8 mouse cellular contexts compared by ENCODE assay signal in genomic region chr2:160700271-160700670, GRCm38 (mm10). TPM values are rescaled to one million over a fixed set of nuclear protein-coding genes. Genes with fewer than 3 reads are reported as not detected.
DNase-seq lines count a peak whose midpoint lies in the region; ATAC-seq lines count a peak whose summit lies in the region.

No protein-coding gene starts in this region.

- H3K36me3 ChIP-seq in heart, embryonic 11.5 days (ENCODE audit: control insufficient read depth, insufficient read depth, low read length): peaks cover 11% of the 10 kb centered on the region
- peaks cover 10% of the 10 kb centered on the region; the same call in 1 of the 2 replicates for H3K36me3 ChIP-seq in intestine, embryonic 16.5 days (ENCODE audit: control insufficient read depth, insufficient read depth, low read length)
- peaks cover 81% of the 10 kb centered on the region for H3K36me3 ChIP-seq in midbrain, embryonic 14.5 days (ENCODE audit: control insufficient read depth, insufficient read depth, low read length)

- DNase-seq in heart, adult 18-20 months: peak; percentile 72 to 88
- peak; percentile 74 for DNase-seq in fibroblast of lung, adult 2 months (ENCODE audit: low read depth)
- peak; percentile 88 for DNase-seq in lung, postnatal 36 days
- DNase-seq in midbrain, embryonic 14.5 days: no peak
- DNase-seq in layer of hippocampus, adult 9-10 months (ENCODE audit: low spot score): no peak
- DNase-seq in thymus, postnatal 14 days: no peak

- no peak overlapping the region for H3K9ac ChIP-seq in heart, embryonic 11.5 days (ENCODE audit: low read depth, low read length)
- no peak overlapping the region for H3K9ac ChIP-seq in intestine, embryonic 16.5 days (ENCODE audit: low read depth, low read length)
- no peak overlapping the region for H3K9ac ChIP-seq in midbrain, embryonic 14.5 days (replicated peaks; ENCODE audit: low read length)

- H3K27ac ChIP-seq in heart, embryonic 11.5 days (ENCODE audit: low read depth, low read length): no peak overlapping the region
- peak overlapping the region; percentile 59; the same call in 1 of the 2 replicates for H3K27ac ChIP-seq in intestine, embryonic 16.5 days (ENCODE audit: low read length)
- H3K27ac ChIP-seq in midbrain, embryonic 14.5 days (replicated peaks; ENCODE audit: low read depth, low read length): no peak overlapping the region

- H3K27me3 ChIP-seq in heart, embryonic 11.5 days (ENCODE audit: control insufficient read depth, insufficient read depth, low read length): no peaks in the 10 kb centered on the region
- H3K27me3 ChIP-seq in intestine, embryonic 16.5 days (replicated peaks; ENCODE audit: control insufficient read depth, insufficient read depth, low read length): no peaks in the 10 kb centered on the region
- no peaks in the 10 kb centered on the region for H3K27me3 ChIP-seq in midbrain, embryonic 14.5 days (ENCODE audit: control insufficient read depth, insufficient read depth, low read length)

- H3K4me3 ChIP-seq in heart, embryonic 11.5 days (ENCODE audit: low read depth, low read length): no peak overlapping the region
- no peak overlapping the region for H3K4me3 ChIP-seq in intestine, embryonic 16.5 days (ENCODE audit: low read length)
- no peak overlapping the region for H3K4me3 ChIP-seq in midbrain, embryonic 14.5 days (replicated peaks; ENCODE audit: low read depth, low read length)

- 55% methylated on average over 5 of the region's 5 CpGs for WGBS in heart, embryonic 11.5 days (ENCODE audit: insufficient replicate concordance)
- 57% methylated on average over 5 of the region's 5 CpGs for WGBS in intestine, embryonic 16.5 days
- WGBS in midbrain, embryonic 14.5 days: 76% methylated on average over 5 of the region's 5 CpGs

- H3K4me1 ChIP-seq in heart, embryonic 11.5 days (ENCODE audit: control insufficient read depth, insufficient read depth, low read length): no peaks in the 10 kb centered on the region
- H3K4me1 ChIP-seq in intestine, embryonic 16.5 days (ENCODE audit: control insufficient read depth, insufficient read depth, low read length): no peaks in the 10 kb centered on the region
- H3K4me1 ChIP-seq in midbrain, embryonic 14.5 days (ENCODE audit: control insufficient read depth, insufficient read depth, low read length): no peaks in the 10 kb centered on the region

- no peak overlapping the region for H3K4me2 ChIP-seq in heart, embryonic 11.5 days
- no peak overlapping the region for H3K4me2 ChIP-seq in intestine, embryonic 16.5 days (ENCODE audit: low read depth, low read length)
- H3K4me2 ChIP-seq in midbrain, embryonic 14.5 days (ENCODE audit: low read length): no peak overlapping the region

- H3K9me3 ChIP-seq in heart, embryonic 11.5 days (replicated peaks; ENCODE audit: control insufficient read depth, low read length): no peaks in the 10 kb centered on the region
- H3K9me3 ChIP-seq in intestine, embryonic 16.5 days (ENCODE audit: control insufficient read depth, low read length): no peaks in the 10 kb centered on the region
- H3K9me3 ChIP-seq in midbrain, embryonic 14.5 days (ENCODE audit: control insufficient read depth, low read length): no peaks in the 10 kb centered on the region

- ATAC-seq in heart, embryonic 11.5 days (replicated peaks; ENCODE audit: insufficient number of reproducible peaks, low FRiP score, low TSS enrichment): no peak
- ATAC-seq in intestine, embryonic 16.5 days: peak; percentile 94
- ATAC-seq in midbrain, embryonic 14.5 days (ENCODE audit: low FRiP score, low TSS enrichment): no peak

RNA-seq across cellular contexts. Expression of gene Plcg1, which starts 30.8 kb away (rescaled TPM):
- total RNA-seq in heart, adult 18-20 months (2021): 10 to 100 TPM; 45.6 to 58.0 TPM
- polyA plus RNA-seq in heart, embryonic 11.5 days (2014; fragmentation: Nextera tagmentation; extraction: Ambion mirVana): 31.0 and 33.9 TPM in 2 replicates
- polyA plus RNA-seq in intestine, embryonic 16.5 days (2015; fragmentation: Nextera tagmentation; extraction: Ambion mirVana): 16.5 and 20.0 TPM in 2 replicates
- polyA plus RNA-seq in midbrain, embryonic 14.5 days (2014; fragmentation: Nextera tagmentation; extraction: Ambion mirVana): 51.7 and 68.8 TPM in 2 replicates

RNA-seq across cellular contexts. Expression of gene Top1, which starts 54.6 kb away (rescaled TPM):
- total RNA-seq in heart, adult 18-20 months (2021): 10 to 100 TPM; 39.9 to 42.8 TPM
- polyA plus RNA-seq in heart, embryonic 11.5 days (2014; fragmentation: Nextera tagmentation; extraction: Ambion mirVana): 53.2 and 65.4 TPM in 2 replicates
- 47.4 and 53.4 TPM in 2 replicates for polyA plus RNA-seq in intestine, embryonic 16.5 days (2015; fragmentation: Nextera tagmentation; extraction: Ambion mirVana)
- polyA plus RNA-seq in midbrain, embryonic 14.5 days (2014; fragmentation: Nextera tagmentation; extraction: Ambion mirVana): 83.2 and 83.5 TPM in 2 replicates

Comparison
In these comparisons a context has a peak if more than half of its experiments do, and no peak if none do; other contexts are left out.
1. DNase-seq: peak in heart, adult 18-20 months (2 of 2), fibroblast of lung, adult 2 months (single experiment) and lung, postnatal 36 days (single experiment); none in midbrain, embryonic 14.5 days (single experiment), layer of hippocampus, adult 9-10 months (single experiment) and thymus, postnatal 14 days (single experiment).